Mouse (Mus musculus) kidney, adult 2 months (tissue): Measurements from ENCODE around the gene Gal3st3. TPM values are rescaled to one million over a fixed set of nuclear protein-coding genes. Genes with fewer than 3 reads are reported as not detected.
A peak's percentile ranks its signal among the peaks of the same experiment; 100 is the strongest.

Source experiments
- DNase-seq: peaks from one replicate; pipeline ENCODE4 v3.0.0; 2021
- H3K27ac ChIP-seq: fragments of 200-500 bp; 2 replicates; pipeline ENCODE4 v1.5.1; 2012; ENCODE audit warnings: low read depth, low read length, control low read depth, inconsistent platforms; ENCODE audit not compliant: insufficient read depth
- H3K27me3 ChIP-seq: fragments of 200-500 bp; replicated peaks from 2 replicates; pipeline ENCODE4 v1.6.1; 2012; ENCODE audit warnings: mild to moderate bottlenecking, moderate library complexity, low read length, inconsistent platforms; ENCODE audit not compliant: control insufficient read depth, insufficient read depth
- H3K36me3 ChIP-seq: fragments of 200-500 bp; 2 replicates; pipeline ENCODE4 v1.6.1; 2012; ENCODE audit warnings: mild to moderate bottlenecking, moderate library complexity, low read length, inconsistent platforms; ENCODE audit not compliant: control insufficient read depth, insufficient read depth
- H3K4me1 ChIP-seq: fragments of 200-500 bp; 2 replicates; pipeline ENCODE4 v1.6.1; 2011; ENCODE audit warnings: low read length; ENCODE audit not compliant: control insufficient read depth, insufficient read depth
- H3K4me3 ChIP-seq: fragments of 200-500 bp; 2 replicates; pipeline ENCODE4 v1.5.1; 2011; ENCODE audit warnings: mild to moderate bottlenecking, low read depth, low read length, control low read depth; ENCODE audit not compliant: insufficient read depth
- CTCF ChIP-seq: fragments of 200-500 bp; conservative IDR thresholded peaks from 2 replicates; pipeline ENCODE4 v1.5.1; 2011; ENCODE audit warnings: low read depth, mild to moderate bottlenecking, control low read depth, low read length, moderate library complexity, mixed read lengths; ENCODE audit not compliant: insufficient read depth, insufficient read length
- POLR2A ChIP-seq: fragments of 200-500 bp; IDR thresholded peaks from one replicate; pipeline ENCODE4 v1.6.1; 2011; ENCODE audit warnings: low read depth, low read length, control low read depth
- WGBS: fragments of 180-500 bp; shearing (Covaris S2); methylation state at CpG from one replicate; pipeline ENCODE4 v1.1.7; 2018; 5-methylcytosine and 5-hydroxymethylcytosine counted together
- polyA plus RNA-seq: library from polyadenylated mRNA; depleted of rRNA; stranded (reverse); fragments of >200 nt; gene quantifications from 2 replicates; pipeline ENCODE4 v1.2.3, GENCODE M21; 2012

Gal3st3 gene
- polyA plus RNA-seq, 1 experiment: 0.28 TPM

GRCm38 (mm10) chr19:5272326-5272795, 25.8 kb upstream of the Gal3st3 start:
- Histone ChIP-seq H3K36me3 (no peaks in the 10 kb centered on the region), H3K27ac (no peak overlapping the region), H3K4me1 (peaks cover 3% of the 10 kb centered on the region; the same call in 1 of the 2 replicates), H3K27me3 (no peaks in the 10 kb centered on the region), H3K4me3 (peak overlapping the region; percentile 85)
- TF ChIP-seq POLR2A (no peak), CTCF (no peak)
- WGBS: 2% methylated on average over 29 of the region's 30 CpGs
- DNase-seq: peak; percentile 23

DNA sequence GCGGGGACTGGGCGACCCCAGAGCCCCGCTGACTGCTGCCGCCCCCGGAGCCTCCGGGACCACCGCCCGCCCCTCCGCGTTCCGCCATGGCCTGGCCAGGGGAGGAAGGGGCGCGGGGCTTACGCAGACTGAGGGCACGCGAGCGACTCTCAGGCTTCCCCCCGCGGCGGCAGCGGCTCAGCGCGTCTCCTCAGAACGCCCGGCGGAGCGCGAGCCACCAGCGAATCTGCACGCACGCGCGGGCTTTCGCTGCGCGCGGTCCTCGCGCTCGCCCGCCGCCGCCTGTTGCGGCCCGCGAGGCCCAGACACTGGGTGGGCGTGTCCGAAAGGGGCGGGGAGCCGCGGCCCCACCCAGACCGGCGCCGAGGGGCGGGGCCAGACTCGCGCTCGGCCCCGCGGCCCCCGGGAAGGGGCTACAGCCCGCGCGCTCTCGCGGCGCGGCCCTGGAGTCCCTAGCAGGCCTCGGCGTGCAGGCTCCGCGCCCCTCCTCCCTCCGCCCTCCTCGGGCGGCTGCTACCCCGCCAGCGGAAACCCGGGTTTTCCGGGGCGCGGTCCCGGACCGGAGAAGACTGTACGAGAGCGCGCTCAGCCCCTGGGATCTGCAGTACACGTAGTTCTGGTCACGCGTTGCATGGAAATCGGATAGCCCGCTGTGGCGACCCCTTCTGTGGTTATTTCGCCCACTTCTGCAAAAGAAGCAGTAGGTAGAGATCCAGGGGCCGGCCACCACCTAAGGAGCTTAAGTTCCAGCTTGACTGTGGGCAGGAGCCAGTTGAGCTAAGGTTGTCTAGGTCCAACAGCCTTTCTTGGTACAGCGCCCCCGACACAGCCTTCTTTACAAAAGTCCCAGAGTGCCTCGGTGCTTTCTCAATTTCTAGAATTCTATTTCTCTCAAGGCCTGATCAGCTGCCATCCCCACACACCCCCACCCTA, 25.1 kb upstream of the Gal3st3 start, which contains the start of gene Pacs1:
Pacs1 (minus strand) TSS at position 319 of the 933 bp plus-strand sequence.
- DNase-seq: peak; percentile 91
- Histone ChIP-seq H3K4me1 (peaks cover 3% of the 10 kb centered on the region; the same call in 1 of the 2 replicates), H3K27ac (peak within 1 kb of the TSS; percentile 92), H3K27me3 (no peaks in the 10 kb centered on the region), H3K4me3 (peak within 1 kb of the TSS; percentile 85), H3K36me3 (no peaks in the 10 kb centered on the region)
- TF ChIP-seq POLR2A (no peak), CTCF (no peak)
- under 1% methylated on average over 94 of the region's 97 CpGs for WGBS

DNA sequence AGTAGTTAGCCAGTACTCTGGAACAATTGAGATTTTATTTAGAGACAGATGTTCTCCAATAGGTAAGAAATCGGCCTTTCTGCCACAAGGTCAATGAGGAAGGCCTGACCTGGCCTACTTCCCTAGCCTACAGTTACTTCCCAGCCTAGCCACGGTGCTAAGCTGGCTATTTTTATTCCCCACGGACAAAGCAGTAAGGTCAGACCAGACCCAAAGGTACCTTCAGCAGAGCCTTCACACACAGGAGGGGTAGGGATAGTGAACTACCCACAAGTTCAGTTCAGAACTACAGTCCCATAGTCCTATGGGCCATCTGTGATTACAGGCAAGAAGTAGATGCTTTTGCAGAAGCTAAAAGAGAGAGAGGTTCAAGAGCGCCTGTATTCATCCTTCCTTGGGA, 24.2 kb upstream of the Gal3st3 start:
- Histone ChIP-seq H3K36me3 (no peaks in the 10 kb centered on the region), H3K27ac (peak overlapping the region; percentile 92), H3K4me3 (no peak overlapping the region), H3K4me1 (peaks cover 3% of the 10 kb centered on the region; the same call in 1 of the 2 replicates), H3K27me3 (no peaks in the 10 kb centered on the region)
- WGBS: 43% methylated on average over 4 of the region's 4 CpGs
- no peak for TF ChIP-seq POLR2A
- TF ChIP-seq CTCF: no peak
- DNase-seq: peak; percentile 10

DNA sequence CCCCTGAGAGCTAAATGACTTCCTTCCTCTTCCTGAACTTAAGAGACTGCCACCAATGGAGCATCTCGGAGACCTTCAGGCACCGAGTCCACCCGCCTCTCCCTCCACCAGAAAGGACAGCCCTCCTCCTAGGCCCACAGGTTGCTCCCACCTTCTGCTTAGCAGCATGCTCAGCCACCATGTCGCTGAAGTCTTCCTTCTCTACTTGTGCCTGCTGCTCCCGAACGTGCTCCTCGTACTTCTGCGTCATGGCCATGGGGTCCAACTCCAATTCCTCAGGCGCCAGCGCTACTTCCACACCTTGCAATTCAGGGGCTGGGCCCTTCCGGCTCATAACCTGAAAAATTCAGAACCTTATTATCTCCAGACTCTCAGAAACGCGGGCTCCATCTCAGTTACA, 23.5 kb upstream of the Gal3st3 start:
- Histone ChIP-seq H3K4me1 (peaks cover 3% of the 10 kb centered on the region; the same call in 1 of the 2 replicates), H3K27ac (peak overlapping the region; percentile 92), H3K4me3 (no peak overlapping the region), H3K36me3 (peaks cover 3% of the 10 kb centered on the region; the same call in 1 of the 2 replicates), H3K27me3 (no peaks in the 10 kb centered on the region)
- DNase-seq: no peak
- TF ChIP-seq POLR2A: no peak
- TF ChIP-seq CTCF: no peak
- 85% methylated on average over 13 of the region's 13 CpGs for WGBS

DNA sequence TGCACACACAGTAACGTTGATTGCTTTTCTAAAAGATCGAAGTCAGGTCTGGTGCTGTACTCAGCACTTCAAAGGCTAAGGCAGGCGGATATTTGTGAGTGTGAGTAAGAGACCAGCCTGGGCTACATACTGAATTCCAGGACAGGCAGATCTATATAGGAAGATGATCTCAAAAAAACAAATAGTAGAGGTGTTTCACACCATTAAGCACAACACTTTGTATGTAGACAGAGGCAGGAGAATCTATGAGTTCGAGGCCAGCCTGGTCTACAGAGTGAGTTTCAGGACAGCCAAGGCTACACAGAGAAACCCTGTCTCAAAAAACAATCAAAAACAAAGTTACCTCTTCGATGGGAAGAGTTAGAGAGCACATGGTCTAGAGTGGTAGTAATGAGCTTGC, 22.4 kb upstream of the Gal3st3 start:
- 85% methylated on average over 5 of the region's 5 CpGs for WGBS
- TF ChIP-seq POLR2A: no peak
- TF ChIP-seq CTCF: no peak
- peaks cover 3% of the 10 kb centered on the region; the same call in 1 of the 2 replicates for H3K4me1 ChIP-seq
- peaks cover 3% of the 10 kb centered on the region; the same call in 1 of the 2 replicates for H3K36me3 ChIP-seq
- no peak overlapping the region for H3K27ac ChIP-seq
- H3K4me3 ChIP-seq: no peak overlapping the region
- no peak for DNase-seq
- H3K27me3 ChIP-seq: no peaks in the 10 kb centered on the region

DNA sequence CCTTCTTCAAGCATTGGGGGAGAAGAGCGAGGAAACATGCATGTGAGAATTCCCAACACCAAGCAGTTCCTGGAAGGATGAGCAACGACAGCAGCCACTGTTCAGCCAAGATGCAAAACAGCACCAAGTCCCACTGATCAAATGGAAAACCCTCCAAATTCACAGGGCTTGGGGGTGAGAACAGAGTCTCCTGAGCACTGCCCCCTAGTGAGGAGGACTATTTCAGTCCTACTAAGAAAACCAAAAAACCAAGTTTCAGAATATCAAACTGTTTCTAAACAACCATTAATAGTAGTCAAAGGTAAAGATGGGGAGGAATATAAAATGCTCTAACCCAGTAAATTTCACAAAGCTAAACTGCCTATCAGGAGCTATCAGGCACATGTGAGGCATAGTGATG, 21.6 kb upstream of the Gal3st3 start:
- no peak for TF ChIP-seq CTCF
- TF ChIP-seq POLR2A: no peak

DNA sequence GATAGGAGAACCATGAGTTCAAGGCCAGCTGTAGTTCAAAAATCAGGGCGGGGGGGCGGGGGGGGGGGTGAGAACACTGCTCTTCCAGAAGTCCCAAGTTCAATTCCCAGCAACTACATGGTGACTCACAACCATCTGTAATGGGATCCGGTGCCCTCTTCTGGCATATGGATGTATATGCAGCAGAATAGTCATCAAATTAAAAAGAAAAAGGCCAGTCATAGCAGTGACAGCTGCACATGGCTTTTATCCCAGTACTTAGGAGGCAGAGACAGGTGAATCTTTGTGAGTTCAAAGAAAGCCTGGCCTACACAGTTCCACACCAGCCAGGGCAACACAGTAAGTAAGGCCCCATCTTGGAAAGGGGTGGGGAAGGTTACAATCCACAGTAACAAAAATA, 21.0 kb upstream of the Gal3st3 start:
- TF ChIP-seq CTCF: no peak
- no peak for TF ChIP-seq POLR2A
- 95% methylated on average over 3 of the region's 3 CpGs for WGBS
- no peaks in the 10 kb centered on the region for H3K27me3 ChIP-seq
- no peak overlapping the region for H3K27ac ChIP-seq
- peaks cover 3% of the 10 kb centered on the region; the same call in 1 of the 2 replicates for H3K4me1 ChIP-seq
- no peak overlapping the region for H3K4me3 ChIP-seq
- H3K36me3 ChIP-seq: peaks cover 3% of the 10 kb centered on the region; the same call in 1 of the 2 replicates
- DNase-seq: no peak

More for the DNA sequence above, 21.6 kb upstream of the Gal3st3 start:
- peaks cover 3% of the 10 kb centered on the region; the same call in 1 of the 2 replicates for H3K36me3 ChIP-seq
- no peak overlapping the region for H3K27ac ChIP-seq
- DNase-seq: no peak
- peaks cover 3% of the 10 kb centered on the region; the same call in 1 of the 2 replicates for H3K4me1 ChIP-seq
- 87% methylated on average over 2 of the region's 2 CpGs for WGBS
- no peaks in the 10 kb centered on the region for H3K27me3 ChIP-seq
- no peak overlapping the region for H3K4me3 ChIP-seq
